Mouse (Mus musculus): Measurements from ENCODE around the gene Lrba. TPM values are rescaled to one million over a fixed set of nuclear protein-coding genes. Genes with fewer than 3 reads are reported as not detected.

The Lrba gene
- polyA plus RNA-seq, 1 experiment from 2014 or later, result 2.8 TPM

- H3K4me3 ChIP-seq (ENCODE audit: low read depth, low read length), result no peak overlapping the region
- no peak for ATAC-seq (ENCODE audit: low read depth)
- no peak overlapping the region for H3K9ac ChIP-seq (ENCODE audit: low read depth, low read length)
- 81% methylated on average over 1 of the region's 1 CpGs for WGBS (ENCODE audit: insufficient replicate concordance)
- no peak overlapping the region for H3K27ac ChIP-seq (ENCODE audit: low read length)
- no peaks in the 10 kb centered on the region for H3K9me3 ChIP-seq (replicated peaks; ENCODE audit: control insufficient read depth, low read length)
- H3K27me3 ChIP-seq (ENCODE audit: control insufficient read depth, insufficient read depth, low read depth, low read length), result peaks cover 13% of the 10 kb centered on the region
- no peaks in the 10 kb centered on the region for H3K36me3 ChIP-seq (ENCODE audit: control insufficient read depth, insufficient read depth)
- no peak overlapping the region for H3K4me2 ChIP-seq (ENCODE audit: low read depth, low read length)
- peaks cover 2% of the 10 kb centered on the region; the same call in 1 of the 2 replicates for H3K4me1 ChIP-seq (ENCODE audit: control insufficient read depth, low read depth, low read length)
These were observed 317.4 kb downstream of the Lrba start for GRCm38 (mm10) chr3:86541863-86542397.

- H3K9me3 ChIP-seq (replicated peaks; ENCODE audit: control insufficient read depth, low read length), result no peaks in the 10 kb centered on the region
- no peak overlapping the region for H3K27ac ChIP-seq (ENCODE audit: low read length)
- no peaks in the 10 kb centered on the region for H3K36me3 ChIP-seq (ENCODE audit: control insufficient read depth, insufficient read depth)
- peaks cover 37% of the 10 kb centered on the region for H3K27me3 ChIP-seq (ENCODE audit: control insufficient read depth, insufficient read depth, low read depth, low read length)
- no peak overlapping the region for H3K4me3 ChIP-seq (ENCODE audit: low read depth, low read length)
- no peak overlapping the region for H3K9ac ChIP-seq (ENCODE audit: low read depth, low read length)
- no peak for ATAC-seq (ENCODE audit: low read depth)
- no peak overlapping the region for H3K4me2 ChIP-seq (ENCODE audit: low read depth, low read length)
- peaks cover 2% of the 10 kb centered on the region; the same call in 1 of the 2 replicates for H3K4me1 ChIP-seq (ENCODE audit: control insufficient read depth, low read depth, low read length)
- 59% methylated on average over 3 of the region's 3 CpGs for WGBS (ENCODE audit: insufficient replicate concordance)
These were observed 320.3 kb downstream of the Lrba start for GRCm38 (mm10) chr3:86544785-86545184.

GRCm38 (mm10) chr3:86545945-86546344, 321.5 kb downstream of the Lrba start:
- no peak overlapping the region for H3K27ac ChIP-seq (ENCODE audit: low read length)
- WGBS (ENCODE audit: insufficient replicate concordance), result 22% methylated on average over 5 of the region's 5 CpGs
- H3K4me3 ChIP-seq (ENCODE audit: low read depth, low read length), result peak overlapping the region; percentile 53; the same call in 1 of the 2 replicates
- H3K9ac ChIP-seq (ENCODE audit: low read depth, low read length), result no peak overlapping the region
- H3K36me3 ChIP-seq (ENCODE audit: control insufficient read depth, insufficient read depth), result no peaks in the 10 kb centered on the region
- ATAC-seq (ENCODE audit: low read depth), result no peak
- H3K9me3 ChIP-seq (replicated peaks; ENCODE audit: control insufficient read depth, low read length), result no peaks in the 10 kb centered on the region
- H3K27me3 ChIP-seq (ENCODE audit: control insufficient read depth, insufficient read depth, low read depth, low read length), result peaks cover 48% of the 10 kb centered on the region
- H3K4me1 ChIP-seq (ENCODE audit: control insufficient read depth, low read depth, low read length), result peaks cover 2% of the 10 kb centered on the region; the same call in 1 of the 2 replicates
- peak overlapping the region; percentile 62 for H3K4me2 ChIP-seq (ENCODE audit: low read depth, low read length)

- Histone ChIP-seq H3K9ac (ENCODE audit: low read depth, low read length) (no peak overlapping the region), H3K4me2 (ENCODE audit: low read depth, low read length) (peak overlapping the region; percentile 62), H3K36me3 (ENCODE audit: control insufficient read depth, insufficient read depth) (no peaks in the 10 kb centered on the region), H3K4me3 (ENCODE audit: low read depth, low read length) (peak overlapping the region; percentile 53), H3K4me1 (ENCODE audit: control insufficient read depth, low read depth, low read length) (peaks cover 2% of the 10 kb centered on the region; the same call in 1 of the 2 replicates), H3K9me3 (replicated peaks; ENCODE audit: control insufficient read depth, low read length) (no peaks in the 10 kb centered on the region), H3K27me3 (ENCODE audit: control insufficient read depth, insufficient read depth, low read depth, low read length) (peaks cover 53% of the 10 kb centered on the region), H3K27ac (ENCODE audit: low read length) (no peak overlapping the region)
- under 1% methylated on average over 45 of the region's 45 CpGs for WGBS (ENCODE audit: insufficient replicate concordance)
- ATAC-seq (ENCODE audit: low read depth), result peak; percentile 43; the same call in 1 of the 2 replicates
These were observed 322.2 kb downstream of the Lrba start for GRCm38 (mm10) chr3:86546471-86547250.

GRCm38 (mm10) chr3:86547251-86547791, 322.8 kb downstream of the Lrba start:
- WGBS (ENCODE audit: insufficient replicate concordance), result 2% methylated on average over 42 of the region's 42 CpGs
- Histone ChIP-seq H3K4me1 (ENCODE audit: control insufficient read depth, low read depth, low read length) (peaks cover 2% of the 10 kb centered on the region; the same call in 1 of the 2 replicates), H3K4me3 (ENCODE audit: low read depth, low read length) (peak overlapping the region; percentile 53), H3K4me2 (ENCODE audit: low read depth, low read length) (peak overlapping the region; percentile 62), H3K9me3 (replicated peaks; ENCODE audit: control insufficient read depth, low read length) (no peaks in the 10 kb centered on the region), H3K27me3 (ENCODE audit: control insufficient read depth, insufficient read depth, low read depth, low read length) (peaks cover 56% of the 10 kb centered on the region), H3K27ac (ENCODE audit: low read length) (no peak overlapping the region), H3K36me3 (ENCODE audit: control insufficient read depth, insufficient read depth) (no peaks in the 10 kb centered on the region), H3K9ac (ENCODE audit: low read depth, low read length) (no peak overlapping the region)
- 0 out of 2 replicates have a peak, but pooled peaks have one; percentile 11 for ATAC-seq (ENCODE audit: low read depth)

- Histone ChIP-seq H3K4me3 (ENCODE audit: low read depth, low read length) (peak within 1 kb of the TSS; percentile 53), H3K36me3 (ENCODE audit: control insufficient read depth, insufficient read depth) (no peaks in the 10 kb centered on the region), H3K4me2 (ENCODE audit: low read depth, low read length) (peak within 1 kb of the TSS; percentile 62), H3K27me3 (ENCODE audit: control insufficient read depth, insufficient read depth, low read depth, low read length) (peaks cover 56% of the 10 kb centered on the region), H3K4me1 (ENCODE audit: control insufficient read depth, low read depth, low read length) (peaks cover 2% of the 10 kb centered on the region; the same call in 1 of the 2 replicates), H3K9ac (ENCODE audit: low read depth, low read length) (no peak within 1 kb of the TSS), H3K27ac (ENCODE audit: low read length) (no peak within 1 kb of the TSS), H3K9me3 (replicated peaks; ENCODE audit: control insufficient read depth, low read length) (no peaks in the 10 kb centered on the region)
- 0 out of 2 replicates have a peak, but pooled peaks have one; percentile 13 for ATAC-seq (ENCODE audit: low read depth)
- 2% methylated on average over 25 of the region's 25 CpGs for WGBS (ENCODE audit: insufficient replicate concordance)
These were observed 323.9 kb downstream of the Lrba start, which contains the start of gene Mab21l2 for GRCm38 (mm10) chr3:86548091-86549015. Gene Mab21l2, minus strand, starts transcription at chr3:86548629.

- ATAC-seq (ENCODE audit: low read depth), result no peak
- Histone ChIP-seq H3K9ac (ENCODE audit: low read depth, low read length) (no peak overlapping the region), H3K4me2 (ENCODE audit: low read depth, low read length) (no peak overlapping the region), H3K27me3 (ENCODE audit: control insufficient read depth, insufficient read depth, low read depth, low read length) (peaks cover 54% of the 10 kb centered on the region), H3K36me3 (ENCODE audit: control insufficient read depth, insufficient read depth) (no peaks in the 10 kb centered on the region), H3K9me3 (replicated peaks; ENCODE audit: control insufficient read depth, low read length) (no peaks in the 10 kb centered on the region), H3K4me1 (ENCODE audit: control insufficient read depth, low read depth, low read length) (peaks cover 2% of the 10 kb centered on the region; the same call in 1 of the 2 replicates), H3K27ac (ENCODE audit: low read length) (no peak overlapping the region), H3K4me3 (ENCODE audit: low read depth, low read length) (no peak overlapping the region)
- WGBS (ENCODE audit: insufficient replicate concordance), result 12% methylated on average over 22 of the region's 22 CpGs
These were observed 326.0 kb downstream of the Lrba start for GRCm38 (mm10) chr3:86550301-86551010.

Data from liver, embryonic 16.5 days (tissue).